Mouse (Mus musculus): ENCODE results near the gene Smad3. TPM values are rescaled to one million over a fixed set of nuclear protein-coding genes. Genes with fewer than 3 reads are reported as not detected.

Smad3 gene
- total and polyA plus RNA-seq, 3 experiments = 0.81 to 1.5 (median 1.2) TPM

GRCm38 (mm10) chr9:63737426-63737931, 20.3 kb downstream of the Smad3 start (continued):
- 0 out of 2 replicates have a peak, but pooled peaks have one; percentile 67 for TF ChIP-seq MYC (IDR thresholded peaks at IDR 0.05; ENCODE audit: low read depth, low read length)
- TF ChIP-seq UBTF (IDR thresholded peaks at IDR 0.05; ENCODE audit: low read depth, low read length) = 0 out of 2 replicates have a peak, but pooled peaks have one; percentile 18
- peak; percentile 75 for TF ChIP-seq MAX (IDR thresholded peaks at IDR 0.05; ENCODE audit: low read length)
- no peak for TF ChIP-seq CTCF (conservative IDR thresholded peaks at IDR 0.05 in 1 of 2, IDR thresholded peaks at IDR 0.05 in 1 of 2; ENCODE audit: low read depth in 2 of 2, low read length in 2 of 2)
- TF ChIP-seq IRF4 (IDR thresholded peaks at IDR 0.05; ENCODE audit: low read depth, low read length) = peak; percentile 70
- TF ChIP-seq ZNF384 (IDR thresholded peaks at IDR 0.05; ENCODE audit: low read depth, low read length) = peak; percentile 47; the same call in 1 of the 2 replicates
- TF ChIP-seq NELFE (IDR thresholded peaks at IDR 0.05; ENCODE audit: low read depth, low read length) = no peak
- TF ChIP-seq NRF1 (IDR thresholded peaks at IDR 0.05; ENCODE audit: low read depth, low read length) = 0 out of 2 replicates have a peak, but pooled peaks have one; percentile 22

GRCm38 (mm10) chr9:63734261-63734660, 23.5 kb downstream of the Smad3 start:
- Histone ChIP-seq H3K9me3 (replicated peaks; ENCODE audit: low read length) (no peaks in the 10 kb centered on the region), H3K9ac (ENCODE audit: insufficient read depth, low read depth) (no peak overlapping the region), H3K27ac (ENCODE audit: insufficient read depth, low read depth) (no peak overlapping the region), H3K36me3 (replicated peaks in 1 of 2; ENCODE audit: control insufficient read depth in 1 of 2, insufficient read depth in 1 of 2, low read length in 1 of 2) (no peaks in the 10 kb centered on the region), H3K4me3 (replicated peaks in 1 of 3; ENCODE audit: low read depth in 2 of 3, low read length in 2 of 3, poor library complexity in 1 of 3) (no peak overlapping the region), H3K27me3 (replicated peaks) (peaks cover 9% of the 10 kb centered on the region), H3K4me2 (ENCODE audit: insufficient read depth, low read depth, poor library complexity, severe bottlenecking) (no peak overlapping the region), H3K79me2 (replicated peaks; ENCODE audit: control insufficient read depth, extremely low read depth, insufficient read depth, poor library complexity, severe bottlenecking) (no peaks in the 10 kb centered on the region), H3K4me1 (ENCODE audit: control insufficient read depth in 1 of 2, insufficient read depth in 2 of 2) (peaks cover 34 to 62% of the 10 kb centered on the region in 2 experiments; a peak in 3 of 4 replicates)
- in situ Hi-C loops (cut with MboI; ENCODE audit: low pct_ligation_motif_present, low pct_unique_long_range_greater_than_20kb, low sequenced_read_pairs) = no loop called here
- TF ChIP-seq MAZ (IDR thresholded peaks at IDR 0.05; ENCODE audit: low read depth, low read length) (no peak), E2F4 (IDR thresholded peaks at IDR 0.05; ENCODE audit: insufficient replicate concordance, low read depth, low read length) (no peak), ELF1 (IDR thresholded peaks at IDR 0.05; ENCODE audit: low read depth, low read length) (no peak), TCF12 (IDR thresholded peaks at IDR 0.05; ENCODE audit: low read depth, low read length) (no peak), POLR2AphosphoS2 (IDR thresholded peaks at IDR 0.05; ENCODE audit: low read depth, low read length) (no peak), MAFK (IDR thresholded peaks at IDR 0.05; ENCODE audit: insufficient replicate concordance, low read length) (no peak), ZC3H11A (IDR thresholded peaks at IDR 0.05; ENCODE audit: low read depth, low read length) (no peak), GABPA (IDR thresholded peaks at IDR 0.05; ENCODE audit: insufficient replicate concordance, low read depth, low read length) (no peak), SIN3A (IDR thresholded peaks at IDR 0.05; ENCODE audit: low read length) (no peak), MAX (IDR thresholded peaks at IDR 0.05; ENCODE audit: low read length) (no peak), RAD21 (IDR thresholded peaks at IDR 0.05; ENCODE audit: low read depth, low read length) (no peak), JUND (conservative IDR thresholded peaks at IDR 0.05; ENCODE audit: low read depth, low read length) (no peak), CHD2 (IDR thresholded peaks at IDR 0.05; ENCODE audit: low read length) (no peak), IRF4 (IDR thresholded peaks at IDR 0.05; ENCODE audit: low read depth, low read length) (no peak), UBTF (IDR thresholded peaks at IDR 0.05; ENCODE audit: low read depth, low read length) (no peak), EP300 (IDR thresholded peaks at IDR 0.05; ENCODE audit: low read length) (no peak)
- no peak for DNase-seq (ENCODE audit: extremely low read depth)
- dilution Hi-C loops (cut with MboI; ENCODE audit: extremely low pct_ligation_motif_present, extremely low pct_unique_long_range_greater_than_20kb, low sequenced_read_pairs) = no loop called here

All from CH12.LX (cell line).